Mouse (Mus musculus) T-helper 17 cell (primary cell): ENCODE measurements at regions not wholly inside any gene's neighbourhood (a gene's known extent, or its start where the extent isn't known, plus 50 kb on each side); places are given as distances from the start of the nearest gene placed in this dataset.

ENCODE experiments used
- in situ Hi-C, 2 experiments: fragments of 300-600 bp; cut with MboI, MseI; formaldehyde crosslinking; loops; 1 replicate in 1 of 2; 2 replicates in 1 of 2; pipeline ENCODE4 v1.15.1; 2025; ENCODE audit warnings: high pct_unique_total_duplicates in 2 of 2

DNA sequence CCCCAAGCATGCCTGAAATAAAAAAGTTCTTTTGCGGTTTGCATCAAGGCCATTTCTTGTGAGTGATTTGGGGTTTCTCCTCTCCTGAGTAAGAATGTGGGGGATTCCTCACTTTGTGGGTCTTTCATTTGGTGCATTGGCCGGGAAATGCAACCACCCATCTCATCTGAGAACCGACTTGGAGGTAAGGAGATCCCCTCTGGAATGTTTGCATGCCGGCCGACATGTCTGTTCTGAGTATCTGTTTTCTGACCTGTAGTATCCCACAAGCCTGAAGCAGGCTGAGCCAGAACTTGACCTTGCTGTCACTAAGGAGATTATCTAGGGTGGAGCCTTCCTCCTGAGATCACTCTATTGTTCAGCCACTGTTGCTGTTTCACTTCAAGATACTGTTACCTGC is 94.8 kb upstream of the Btbd35f10 start:
- in situ Hi-C loops: loop anchor here in 1 of 2 experiments (25.0 kb wide), 1 partner anchor 560 kb away; no protein-coding TSS in a partner anchor
